Mouse (Mus musculus) CH12.LX (cell line): ENCODE data around the gene Ugt1a8. TPM values are rescaled to one million over a fixed set of nuclear protein-coding genes. Genes with fewer than 3 reads are reported as not detected.

Experiments used
- DNase-seq: peaks from one replicate; pipeline ENCODE4 v3.0.0-alpha.2; 2013; ENCODE audit errors: extremely low read depth
- H3K27ac ChIP-seq: 2 replicates; pipeline ENCODE4 v1.5.1; 2012; ENCODE audit warnings: low read depth, mild to moderate bottlenecking, control low read depth, moderate library complexity; ENCODE audit not compliant: insufficient read depth
- H3K27me3 ChIP-seq: replicated peaks from 2 replicates; pipeline ENCODE3; 2012; ENCODE audit warnings: inconsistent platforms
- H3K36me3 ChIP-seq, 2 experiments: replicated peaks in 1 of 2; 2 replicates each; pipeline versions ENCODE3 to v1.6.1; 2012; ENCODE audit warnings: inconsistent platforms in 1 of 2, low read length in 1 of 2, mild to moderate bottlenecking in 1 of 2, mixed read lengths in 1 of 2, moderate library complexity in 1 of 2; ENCODE audit not compliant: control insufficient read depth in 1 of 2, insufficient read depth in 1 of 2
- H3K4me1 ChIP-seq, 2 experiments: 2 replicates each; pipeline ENCODE4 v1.6.1; 2012; ENCODE audit warnings: inconsistent platforms in 1 of 2, moderate library complexity in 1 of 2; ENCODE audit not compliant: insufficient read depth in 2 of 2, control insufficient read depth in 1 of 2
- H3K4me2 ChIP-seq: 2 replicates; pipeline ENCODE4 v1.6.1; 2012; ENCODE audit warnings: low read depth, mild to moderate bottlenecking, control low read depth; ENCODE audit not compliant: poor library complexity, insufficient read depth, severe bottlenecking
- H3K4me3 ChIP-seq, 3 experiments: fragments of 150-350 bp in 1 of 3; sonication (generic) in 1 of 3; replicated peaks in 1 of 3; 2 replicates each; pipeline versions ENCODE3 to v1.5.1; 2011 to 2012; ENCODE audit warnings: low read depth in 2 of 3, low read length in 2 of 3, mild to moderate bottlenecking in 2 of 3, moderate library complexity in 2 of 3, control low read depth in 1 of 3, improper control_type of control experiment in 1 of 3, inconsistent platforms in 1 of 3, mixed read lengths in 1 of 3; ENCODE audit not compliant: poor library complexity in 1 of 3
- H3K79me2 ChIP-seq: replicated peaks from 2 replicates; pipeline ENCODE4 v1.6.1; 2012; ENCODE audit warnings: mild to moderate bottlenecking, moderate library complexity; ENCODE audit not compliant: control insufficient read depth, poor library complexity, insufficient read depth, severe bottlenecking; ENCODE audit errors: extremely low read depth
- H3K9ac ChIP-seq: 2 replicates; pipeline ENCODE4 v1.6.1; 2012; ENCODE audit warnings: low read depth, mild to moderate bottlenecking, control low read depth, moderate library complexity; ENCODE audit not compliant: insufficient read depth
- H3K9me3 ChIP-seq: replicated peaks from 2 replicates; pipeline ENCODE3; 2012; ENCODE audit warnings: low read length, inconsistent platforms, mixed read lengths
- BHLHE40 ChIP-seq: IDR thresholded peaks from 2 replicates; pipeline ENCODE4 v1.6.1; 2011; ENCODE audit warnings: mild to moderate bottlenecking, low read depth, low read length, improper control_type of control experiment
- CHD1 ChIP-seq: IDR thresholded peaks from 2 replicates; pipeline ENCODE4 v1.6.1; 2012; ENCODE audit warnings: low read depth, low read length, improper control_type of control experiment, inconsistent platforms
- CHD2 ChIP-seq: IDR thresholded peaks from 2 replicates; pipeline ENCODE4 v1.6.1; 2011; ENCODE audit warnings: low read length, improper control_type of control experiment
- E2F4 ChIP-seq: IDR thresholded peaks from 2 replicates; pipeline ENCODE4 v1.6.1; 2011; ENCODE audit warnings: low read depth, low read length, improper control_type of control experiment; ENCODE audit not compliant: insufficient replicate concordance
- ELF1 ChIP-seq: IDR thresholded peaks from 2 replicates; pipeline ENCODE4 v1.6.1; 2014; ENCODE audit warnings: low read depth, mild to moderate bottlenecking, inconsistent platforms, low read length, improper control_type of control experiment
- GABPA ChIP-seq: IDR thresholded peaks from 2 replicates; pipeline ENCODE4 v1.6.1; 2012; ENCODE audit warnings: low read depth, low read length, improper control_type of control experiment, inconsistent platforms; ENCODE audit not compliant: insufficient replicate concordance
- JUN ChIP-seq: IDR thresholded peaks from 2 replicates; pipeline ENCODE4 v1.6.1; 2011; ENCODE audit warnings: low read depth, mild to moderate bottlenecking, low read length, improper control_type of control experiment, moderate library complexity; ENCODE audit not compliant: insufficient read depth
- KAT2A ChIP-seq: IDR thresholded peaks from 2 replicates; pipeline ENCODE4 v1.6.1; 2012; ENCODE audit warnings: low read length, improper control_type of control experiment, inconsistent platforms; ENCODE audit not compliant: insufficient replicate concordance
- MAX ChIP-seq: IDR thresholded peaks from 2 replicates; pipeline ENCODE4 v1.6.1; 2011; ENCODE audit warnings: low read length, improper control_type of control experiment
- MXI1 ChIP-seq: IDR thresholded peaks from 2 replicates; pipeline ENCODE4 v1.6.1; 2011; ENCODE audit warnings: mild to moderate bottlenecking, low read depth, low read length, improper control_type of control experiment
- NELFE ChIP-seq: IDR thresholded peaks from 2 replicates; pipeline ENCODE4 v1.6.1; 2011; ENCODE audit warnings: low read depth, low read length, improper control_type of control experiment
- NRF1 ChIP-seq: IDR thresholded peaks from 2 replicates; pipeline ENCODE4 v1.6.1; 2014; ENCODE audit warnings: low read depth, mild to moderate bottlenecking, inconsistent platforms, low read length, improper control_type of control experiment, moderate library complexity
- PAX5 ChIP-seq: IDR thresholded peaks from 2 replicates; pipeline ENCODE4 v1.6.1; 2012; ENCODE audit warnings: low read length, inconsistent platforms, mixed read lengths
- RCOR1 ChIP-seq: conservative IDR thresholded peaks from 2 replicates; pipeline ENCODE4 v1.6.1; 2012; ENCODE audit warnings: low read depth, mild to moderate bottlenecking, inconsistent platforms, low read length, improper control_type of control experiment
- SMC3 ChIP-seq: IDR thresholded peaks from 2 replicates; pipeline ENCODE4 v1.6.1; 2011; ENCODE audit warnings: low read depth, low read length, improper control_type of control experiment
- UBTF ChIP-seq: IDR thresholded peaks from 2 replicates; pipeline ENCODE4 v1.6.1; 2012; ENCODE audit warnings: low read depth, mild to moderate bottlenecking, inconsistent platforms, low read length, improper control_type of control experiment, moderate library complexity
- USF1 ChIP-seq: IDR thresholded peaks from 2 replicates; pipeline ENCODE4 v1.6.1; 2014; ENCODE audit warnings: low read depth, mild to moderate bottlenecking, inconsistent platforms, low read length, improper control_type of control experiment
- USF2 ChIP-seq: conservative IDR thresholded peaks from 2 replicates; pipeline ENCODE4 v1.6.1; 2011; ENCODE audit warnings: low read depth, low read length, improper control_type of control experiment
- ZC3H11A ChIP-seq: IDR thresholded peaks from 2 replicates; pipeline ENCODE4 v1.6.1; 2012; ENCODE audit warnings: low read depth, mild to moderate bottlenecking, inconsistent platforms, low read length, improper control_type of control experiment
- ZNF384 ChIP-seq: IDR thresholded peaks from 2 replicates; pipeline ENCODE4 v1.6.1; 2012; ENCODE audit warnings: low read depth, low read length, improper control_type of control experiment, inconsistent platforms
- dilution Hi-C: fragments of 300-500 bp; cut with MboI; formaldehyde crosslinking; loops from 2 replicates; pipeline ENCODE4 v1.14.3; 2020; ENCODE audit warnings: low sequenced_read_pairs; ENCODE audit not compliant: extremely low pct_unique_long_range_greater_than_20kb, extremely low pct_ligation_motif_present
- in situ Hi-C: fragments of 300-500 bp; cut with MboI; formaldehyde crosslinking; loops from 3 replicates; pipeline ENCODE4 v1.14.3; 2019; ENCODE audit warnings: low sequenced_read_pairs, low pct_ligation_motif_present, low pct_unique_long_range_greater_than_20kb, mixed read lengths
- polyA plus RNA-seq: library from polyadenylated mRNA; unstranded; fragments of >175 nt; gene quantifications from 2 replicates; pipeline ENCODE4 v1.2.1, GENCODE M21; 2012; ENCODE audit warnings: low read depth; ENCODE audit not compliant: insufficient read length
- total RNA-seq, 2 experiments: library from RNA; depleted of rRNA; stranded (reverse); fragments of 300-350 nt in 1 of 2; fragments of >200 nt in 1 of 2; gene quantifications; 2 replicates each; pipeline ENCODE4 v1.2.3; 2012 to 2014

The Ugt1a8 gene
- total and polyA plus RNA-seq, 3 experiments = not detected

GRCm38 (mm10) chr1:88192136-88192535, 104.5 kb downstream of the Ugt1a8 start:
- no peaks in the 10 kb centered on the region for H3K79me2 ChIP-seq
- 0 out of 4 replicates have a peak, but pooled peaks cover 0 to 7% of the 10 kb centered on the region in 2 experiments for H3K4me1 ChIP-seq
- no peak overlapping the region for H3K4me3 ChIP-seq
- H3K9ac ChIP-seq = no peak overlapping the region
- H3K36me3 ChIP-seq = no peaks in the 10 kb centered on the region
- H3K27ac ChIP-seq = no peak overlapping the region
- dilution Hi-C loops (no loop called here), in situ Hi-C loops (no loop called here)
- no peaks in the 10 kb centered on the region for H3K27me3 ChIP-seq
- H3K9me3 ChIP-seq = no peaks in the 10 kb centered on the region
- H3K4me2 ChIP-seq = no peak overlapping the region
- no peak for DNase-seq
- TF ChIP-seq RCOR1 (no peak), ZNF384 (no peak), KAT2A (no peak), ELF1 (no peak), BHLHE40 (no peak), NRF1 (no peak), NELFE (no peak), E2F4 (no peak), ZC3H11A (no peak), MXI1 (no peak), GABPA (no peak), CHD2 (no peak), USF2 (no peak)

DNA sequence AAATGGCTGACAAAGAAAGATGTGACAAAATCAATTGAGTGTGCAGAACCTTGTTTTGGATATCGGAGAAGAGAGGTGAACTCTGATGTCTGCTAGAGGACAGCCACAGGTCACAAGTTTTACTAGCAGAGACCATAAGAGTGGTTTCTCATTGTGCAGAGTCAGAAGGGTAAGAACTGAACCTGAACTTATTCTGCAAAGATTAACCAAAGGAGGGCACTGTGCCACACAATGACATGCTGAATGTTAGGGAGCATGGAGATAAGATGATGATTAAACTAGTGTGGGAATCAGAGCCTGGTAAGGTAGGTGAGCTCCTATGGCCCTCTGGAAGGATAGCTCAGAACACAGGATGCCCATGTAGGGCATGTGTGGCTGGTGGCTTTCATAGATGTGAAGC, 108.1 kb downstream of the Ugt1a8 start:
- TF ChIP-seq JUN = no peak
- no peak for TF ChIP-seq UBTF
- TF ChIP-seq CHD1 = no peak
- no peak for TF ChIP-seq SMC3
- no peak for TF ChIP-seq USF1
- TF ChIP-seq MXI1 = no peak
- no peak for TF ChIP-seq MAX
- TF ChIP-seq NELFE = no peak
- TF ChIP-seq PAX5 = no peak

More for the DNA sequence above, 108.1 kb downstream of the Ugt1a8 start:
- H3K4me2 ChIP-seq = no peak overlapping the region
- H3K9ac ChIP-seq = no peak overlapping the region
- no peaks in the 10 kb centered on the region for H3K79me2 ChIP-seq
- DNase-seq = no peak
- dilution Hi-C loops (no loop called here), in situ Hi-C loops (no loop called here)
- H3K4me1 ChIP-seq = peaks cover 0 to 18% of the 10 kb centered on the region in 2 experiments; a peak in 2 of 4 replicates
- H3K27ac ChIP-seq = no peak overlapping the region
- H3K4me3 ChIP-seq = no peak overlapping the region
- no peaks in the 10 kb centered on the region for H3K27me3 ChIP-seq
- H3K9me3 ChIP-seq = no peaks in the 10 kb centered on the region
- H3K36me3 ChIP-seq = peaks cover 0 to 2% of the 10 kb centered on the region in 2 experiments
